Mouse (Mus musculus) hindbrain, embryonic 15.5 days (tissue): ENCODE results near the gene 2810021J22Rik. TPM values are rescaled to one million over a fixed set of nuclear protein-coding genes. Genes with fewer than 3 reads are reported as not detected.

Source experiments
- ATAC-seq: fragments of 200-750 bp; cut with Nextera tagmentation; 2 replicates; pipeline ENCODE4 v1.8.0; 2017; ENCODE audit warnings: low read depth, moderate number of reproducible peaks, moderate TSS enrichment; ENCODE audit not compliant: low FRiP score
- H3K27ac ChIP-seq: fragments of 300-500 bp; sonication (generic); replicated peaks from 2 replicates; pipeline ENCODE4 v1.5.1; 2015; ENCODE audit warnings: mild to moderate bottlenecking, inconsistent platforms
- H3K27me3 ChIP-seq: fragments of 300-500 bp; sonication (generic); 2 replicates; pipeline ENCODE4 v1.6.1; 2015; ENCODE audit warnings: control low read depth, inconsistent platforms
- H3K36me3 ChIP-seq: fragments of 300-500 bp; sonication (generic); 2 replicates; pipeline ENCODE4 v1.6.1; 2015; ENCODE audit warnings: control low read depth, inconsistent platforms
- H3K4me1 ChIP-seq: fragments of 300-500 bp; sonication (generic); replicated peaks from 2 replicates; pipeline ENCODE4 v1.6.1; 2015; ENCODE audit warnings: control low read depth, inconsistent platforms
- H3K4me2 ChIP-seq: fragments of 300-500 bp; sonication (generic); 2 replicates; pipeline ENCODE4 v1.6.1; 2015; ENCODE audit warnings: moderate library complexity, mild to moderate bottlenecking, inconsistent platforms
- H3K4me3 ChIP-seq: fragments of 300-500 bp; sonication (generic); 2 replicates; pipeline ENCODE4 v1.5.1; 2015; ENCODE audit warnings: mild to moderate bottlenecking, inconsistent platforms
- H3K9ac ChIP-seq: fragments of 300-500 bp; sonication (generic); 2 replicates; pipeline ENCODE4 v1.6.1; 2015; ENCODE audit warnings: inconsistent platforms
- H3K9me3 ChIP-seq: fragments of 300-500 bp; sonication (generic); 2 replicates; pipeline ENCODE4 v1.6.1; 2016; ENCODE audit warnings: control low read depth, inconsistent platforms
- WGBS: fragments of 180-500 bp; shearing (Covaris S2); methylation state at CpG from one replicate; pipeline ENCODE4 v1.1.7; 2015; 5-methylcytosine and 5-hydroxymethylcytosine counted together
- polyA plus RNA-seq: library from polyadenylated mRNA; unstranded; fragments of >200 nt; fragmentation: Nextera tagmentation; extraction: Ambion mirVana; gene quantifications from 2 replicates; pipeline ENCODE4 v1.2.1, GENCODE M21; 2015

2810021J22Rik gene
- polyA plus RNA-seq, 1 experiment from 2014 or later = 11.8 TPM

DNA sequence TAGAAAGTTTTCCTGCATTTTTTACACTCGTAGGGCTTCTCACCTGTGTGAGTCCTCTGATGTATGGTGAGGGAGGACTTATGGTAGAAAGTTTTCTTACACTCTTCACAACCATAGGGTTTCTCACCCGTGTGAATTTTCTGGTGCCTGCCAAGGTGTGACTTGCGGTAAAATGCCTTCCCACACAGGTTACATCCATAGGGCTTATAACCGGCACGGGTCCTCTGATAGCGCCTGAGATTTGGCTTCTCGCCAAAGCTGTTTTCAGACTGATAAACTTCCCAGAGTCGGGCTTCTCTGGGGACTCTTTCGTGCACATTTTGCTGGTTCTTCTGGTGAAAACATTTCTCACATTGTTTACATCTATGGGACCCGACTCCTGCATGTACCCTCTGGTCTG is 23.5 kb downstream of the 2810021J22Rik start:
- H3K4me3 ChIP-seq = no peak overlapping the region
- no peaks in the 10 kb centered on the region for H3K27me3 ChIP-seq
- no peak overlapping the region for H3K9ac ChIP-seq
- 94% methylated on average over 10 of the region's 10 CpGs for WGBS
- H3K4me1 ChIP-seq = no peaks in the 10 kb centered on the region
- ATAC-seq = no peak
- H3K36me3 ChIP-seq = peaks cover 46% of the 10 kb centered on the region
- no peak overlapping the region for H3K4me2 ChIP-seq
- no peaks in the 10 kb centered on the region for H3K9me3 ChIP-seq
- H3K27ac ChIP-seq = no peak overlapping the region

DNA sequence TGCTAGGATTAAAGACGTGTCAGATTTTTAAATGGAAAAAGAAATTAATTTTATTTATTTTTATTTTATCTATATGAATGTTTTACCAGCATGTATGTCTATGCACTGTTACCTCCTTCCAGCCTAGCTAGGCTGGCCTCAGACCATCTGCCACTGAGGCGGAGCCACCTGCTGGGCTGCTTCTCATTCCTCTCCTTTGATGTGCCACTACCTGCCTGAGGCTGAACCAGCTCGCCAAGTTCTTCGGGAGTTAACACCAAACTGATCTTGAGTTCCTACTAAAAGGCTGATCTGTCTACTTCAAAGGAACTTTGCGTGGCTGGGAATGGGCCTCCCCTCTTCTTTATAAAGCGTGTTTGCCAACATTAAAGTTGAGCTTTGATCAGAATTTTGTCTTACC is 27.4 kb downstream of the 2810021J22Rik start:
- Histone ChIP-seq H3K9ac (no peak overlapping the region), H3K4me1 (0 out of 2 replicates have a peak, but pooled peaks cover 2% of the 10 kb centered on the region), H3K4me2 (no peak overlapping the region), H3K36me3 (peaks cover 57% of the 10 kb centered on the region), H3K4me3 (no peak overlapping the region), H3K9me3 (no peaks in the 10 kb centered on the region), H3K27me3 (no peaks in the 10 kb centered on the region), H3K27ac (no peak overlapping the region)
- 88% methylated on average over 6 of the region's 6 CpGs for WGBS
- ATAC-seq = no peak

DNA sequence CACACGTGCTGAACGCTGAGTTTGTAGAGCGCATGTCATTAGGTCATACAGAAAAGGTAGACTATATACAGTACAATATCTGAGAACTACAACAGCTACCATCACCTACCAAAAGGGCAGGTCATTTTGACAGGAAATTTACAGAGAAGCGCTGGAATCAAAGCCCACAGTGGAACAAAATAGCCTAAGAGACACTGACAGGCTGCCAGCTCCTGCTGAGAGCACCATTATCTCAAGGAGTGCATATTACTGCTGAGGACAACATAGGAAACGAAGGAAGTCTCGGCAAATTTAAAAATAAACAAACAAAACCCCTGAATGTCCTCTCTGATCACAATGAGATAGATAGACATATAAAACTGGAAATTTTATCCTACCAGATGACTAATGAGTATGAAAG is 30.5 kb downstream of the 2810021J22Rik start:
- ATAC-seq = no peak
- no peak overlapping the region for H3K4me3 ChIP-seq
- H3K9me3 ChIP-seq = no peaks in the 10 kb centered on the region
- peaks cover 43% of the 10 kb centered on the region for H3K36me3 ChIP-seq
- H3K4me2 ChIP-seq = no peak overlapping the region
- WGBS = 81% methylated on average over 6 of the region's 6 CpGs
- H3K9ac ChIP-seq = no peak overlapping the region
- no peak overlapping the region for H3K27ac ChIP-seq
- 0 out of 2 replicates have a peak, but pooled peaks cover 7% of the 10 kb centered on the region for H3K4me1 ChIP-seq
- H3K27me3 ChIP-seq = no peaks in the 10 kb centered on the region

DNA sequence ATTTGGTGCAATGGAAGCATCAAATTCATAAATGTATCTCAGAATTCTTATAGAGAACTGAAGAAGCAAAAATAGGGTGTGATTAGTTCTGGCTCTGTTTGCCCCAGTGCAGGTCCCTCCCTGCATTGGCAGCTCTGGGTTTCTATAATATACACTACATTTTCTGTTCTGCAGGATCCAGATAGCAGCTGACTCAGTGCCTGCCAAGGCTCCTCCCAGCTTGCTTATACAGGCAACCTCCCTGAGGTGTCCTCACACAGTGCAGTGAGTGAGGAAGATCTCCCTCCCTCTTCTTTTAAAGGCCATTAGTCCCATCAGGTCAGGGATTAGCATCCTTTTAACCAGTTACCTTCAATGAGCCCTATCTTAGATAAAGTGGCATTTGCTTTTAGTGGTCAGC is 34.1 kb downstream of the 2810021J22Rik start:
- Histone ChIP-seq H3K27me3 (no peaks in the 10 kb centered on the region), H3K9ac (no peak overlapping the region), H3K9me3 (no peaks in the 10 kb centered on the region), H3K4me2 (no peak overlapping the region), H3K4me1 (peaks cover 23% of the 10 kb centered on the region), H3K27ac (no peak overlapping the region), H3K36me3 (peaks cover 21% of the 10 kb centered on the region), H3K4me3 (no peak overlapping the region)
- no peak for ATAC-seq

DNA sequence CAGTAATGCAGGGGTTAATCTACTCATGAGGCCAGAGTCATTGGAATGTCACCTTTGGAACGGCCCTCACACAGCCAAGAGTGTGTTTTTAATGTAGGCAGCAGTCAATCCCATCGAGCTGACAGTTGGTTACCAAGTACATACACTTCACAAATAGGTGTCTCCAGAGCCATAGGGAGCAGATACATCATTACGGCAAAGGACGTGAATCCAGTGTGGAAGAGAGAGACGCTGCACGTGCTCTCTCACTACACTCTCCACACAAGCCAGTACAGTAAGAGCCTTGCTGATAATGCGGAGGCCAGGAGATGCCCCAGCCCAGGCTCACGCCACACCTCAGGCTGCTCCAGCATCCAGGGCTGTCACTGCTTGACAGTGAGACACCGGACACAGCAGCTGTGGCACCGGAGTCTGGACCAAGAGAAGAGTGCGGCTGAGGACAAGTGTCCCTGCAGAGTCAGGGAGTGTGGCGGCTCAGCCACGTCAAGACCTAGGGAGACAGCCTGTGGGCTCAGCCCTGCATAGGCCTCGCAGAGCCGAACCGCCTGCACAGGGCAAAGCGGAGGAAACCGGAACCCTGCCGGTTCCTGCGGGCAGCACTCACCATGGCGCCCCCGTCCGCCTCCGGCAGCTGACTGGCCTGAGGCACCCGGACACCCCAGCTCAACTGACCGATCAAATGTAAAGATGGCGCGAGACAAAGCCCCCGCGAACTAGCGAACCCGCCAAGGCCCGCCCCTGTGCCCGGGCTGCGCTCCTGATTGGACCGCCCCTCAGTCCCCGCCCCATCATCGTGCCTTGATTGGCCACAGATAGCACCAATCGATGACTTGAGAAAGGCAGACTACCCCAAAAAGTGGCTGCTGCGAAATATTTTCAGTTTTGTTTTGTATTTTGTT is 36.7 kb downstream of the 2810021J22Rik start, which contains the start of gene Zfp39:
TSS of gene Zfp39 (minus strand) at position 715 of the 899 bp plus-strand sequence.
- ATAC-seq = peak; percentile 98
- H3K9me3 ChIP-seq = no peaks in the 10 kb centered on the region
- peak within 1 kb of the TSS; percentile 73 for H3K4me3 ChIP-seq
- H3K4me1 ChIP-seq = peaks cover 21% of the 10 kb centered on the region
- H3K36me3 ChIP-seq = peaks cover 17% of the 10 kb centered on the region
- peak within 1 kb of the TSS; percentile 85 for H3K9ac ChIP-seq
- H3K4me2 ChIP-seq = peak within 1 kb of the TSS; percentile 90
- H3K27me3 ChIP-seq = no peaks in the 10 kb centered on the region
- 0% methylated on average over 40 of the region's 40 CpGs for WGBS
- H3K27ac ChIP-seq = peak within 1 kb of the TSS; percentile 87

DNA sequence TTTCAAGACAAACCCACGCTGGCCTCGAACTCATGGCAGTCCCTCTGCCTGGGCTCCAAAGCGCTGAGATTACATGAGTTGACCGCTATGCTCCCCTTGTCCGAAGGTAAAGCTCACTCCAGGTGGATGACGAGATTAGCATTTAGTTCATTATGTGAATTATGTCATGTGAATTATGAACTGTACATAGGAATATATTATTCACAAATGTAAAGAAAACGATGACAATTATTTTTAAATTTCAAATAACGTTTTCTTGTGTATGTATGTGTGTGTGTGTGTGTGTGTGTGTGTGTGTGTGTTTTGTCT is 37.3 kb downstream of the 2810021J22Rik start:
- WGBS = 3% methylated on average over 8 of the region's 8 CpGs
- peak; percentile 35; the same call in 1 of the 2 replicates for ATAC-seq

DNA sequence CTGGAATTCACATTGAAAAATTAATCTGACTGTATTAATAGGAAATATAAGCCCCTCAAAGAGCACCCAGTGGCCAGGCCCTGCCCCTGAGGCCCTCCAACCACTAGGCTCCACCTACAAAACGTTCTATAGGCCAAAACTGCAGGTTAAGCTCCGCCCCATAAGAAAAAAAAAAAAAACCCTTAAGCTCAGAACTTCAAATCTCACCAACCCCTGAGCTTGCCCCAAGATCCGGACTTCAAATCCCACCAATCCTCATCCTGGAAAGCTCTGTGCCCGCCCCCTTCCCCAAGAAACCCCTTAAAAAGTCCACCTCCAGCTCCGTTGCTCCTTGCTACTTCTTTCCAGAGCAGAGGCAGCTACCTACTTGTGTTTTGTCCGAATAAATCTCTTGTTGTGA is 37.8 kb downstream of the 2810021J22Rik start:
- H3K4me2 ChIP-seq = peak overlapping the region; percentile 90; the same call in 1 of the 2 replicates
- ATAC-seq = no peak
- H3K36me3 ChIP-seq = peaks cover 12% of the 10 kb centered on the region
- H3K9me3 ChIP-seq = no peaks in the 10 kb centered on the region
- no peaks in the 10 kb centered on the region for H3K27me3 ChIP-seq
- H3K27ac ChIP-seq = no peak overlapping the region
- H3K9ac ChIP-seq = no peak overlapping the region
- H3K4me1 ChIP-seq = peaks cover 21% of the 10 kb centered on the region
- 47% methylated on average over 6 of the region's 6 CpGs for WGBS
- H3K4me3 ChIP-seq = 0 out of 2 replicates have a peak overlapping the region, but pooled peaks have one; percentile 73

More for the DNA sequence above, 37.3 kb downstream of the 2810021J22Rik start:
- Histone ChIP-seq H3K4me3 (peak overlapping the region; percentile 73), H3K4me2 (peak overlapping the region; percentile 90), H3K9me3 (no peaks in the 10 kb centered on the region), H3K36me3 (peaks cover 15% of the 10 kb centered on the region), H3K9ac (no peak overlapping the region), H3K27ac (peak overlapping the region; percentile 87; the same call in 1 of the 2 replicates), H3K27me3 (no peaks in the 10 kb centered on the region), H3K4me1 (peaks cover 21% of the 10 kb centered on the region)

DNA sequence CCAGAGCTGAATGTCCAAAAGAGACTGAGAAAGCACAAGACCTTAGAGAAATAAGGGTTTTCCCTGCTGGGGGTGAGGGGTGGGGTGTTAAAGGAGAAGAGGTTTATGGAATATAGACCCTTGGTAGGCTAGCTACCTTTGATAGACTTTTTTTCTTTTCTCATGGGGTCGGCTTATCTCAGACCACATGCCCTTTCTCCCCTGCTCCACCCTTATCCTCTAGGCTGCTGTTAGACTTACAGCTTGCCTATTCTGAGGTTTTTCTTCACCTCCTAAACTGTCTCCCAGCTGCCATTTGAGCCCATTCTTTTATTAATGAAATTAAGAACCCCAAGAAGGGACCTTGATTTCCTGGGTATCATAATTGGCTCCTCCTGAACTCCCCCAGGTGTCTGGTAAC is 46.8 kb downstream of the 2810021J22Rik start:
- no peak for ATAC-seq
- no peaks in the 10 kb centered on the region for H3K36me3 ChIP-seq
- no peak overlapping the region for H3K4me3 ChIP-seq
- H3K9me3 ChIP-seq = no peaks in the 10 kb centered on the region
- H3K27ac ChIP-seq = no peak overlapping the region
- peaks cover 10% of the 10 kb centered on the region for H3K4me1 ChIP-seq
- no peaks in the 10 kb centered on the region for H3K27me3 ChIP-seq
- H3K4me2 ChIP-seq = no peak overlapping the region
- peak overlapping the region; percentile 30; the same call in 1 of the 2 replicates for H3K9ac ChIP-seq
- WGBS = 91% methylated on average over 1 of the region's 1 CpGs

DNA sequence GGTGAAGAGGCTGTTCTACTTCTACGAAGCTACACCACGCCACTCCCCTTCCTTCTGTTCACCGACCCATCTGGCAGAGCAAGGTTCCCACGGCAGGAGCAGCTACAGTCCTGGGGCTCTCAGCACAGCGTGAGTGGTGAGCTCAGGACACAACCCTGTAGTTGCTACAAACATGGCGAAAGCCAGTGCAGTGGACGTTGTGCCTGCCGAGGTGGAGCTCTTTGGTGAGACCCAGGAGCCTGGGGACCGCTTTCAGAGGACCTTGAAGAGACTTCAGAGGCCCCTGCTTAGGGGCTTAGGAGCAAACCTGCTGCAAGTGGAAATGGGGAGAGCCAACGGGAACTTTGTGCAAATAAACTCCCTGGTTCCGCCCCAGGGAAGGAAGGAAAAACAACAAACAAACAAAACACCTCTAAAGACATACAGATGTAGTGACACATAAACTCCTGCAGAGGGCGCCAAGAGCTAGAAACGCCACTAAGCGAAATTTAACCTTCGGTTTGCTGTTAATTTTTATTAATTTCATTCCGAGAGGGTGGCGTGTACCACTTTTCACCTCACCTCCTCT is 47.5 kb downstream of the 2810021J22Rik start:
- Histone ChIP-seq H3K4me3 (peak overlapping the region; percentile 30), H3K4me2 (peak overlapping the region; percentile 64), H3K9ac (peak overlapping the region; percentile 30), H3K9me3 (no peaks in the 10 kb centered on the region), H3K27ac (peak overlapping the region; percentile 29; the same call in 1 of the 2 replicates), H3K36me3 (no peaks in the 10 kb centered on the region), H3K27me3 (no peaks in the 10 kb centered on the region), H3K4me1 (peaks cover 10% of the 10 kb centered on the region)
- 17% methylated on average over 17 of the region's 17 CpGs for WGBS
- no peak for ATAC-seq

DNA sequence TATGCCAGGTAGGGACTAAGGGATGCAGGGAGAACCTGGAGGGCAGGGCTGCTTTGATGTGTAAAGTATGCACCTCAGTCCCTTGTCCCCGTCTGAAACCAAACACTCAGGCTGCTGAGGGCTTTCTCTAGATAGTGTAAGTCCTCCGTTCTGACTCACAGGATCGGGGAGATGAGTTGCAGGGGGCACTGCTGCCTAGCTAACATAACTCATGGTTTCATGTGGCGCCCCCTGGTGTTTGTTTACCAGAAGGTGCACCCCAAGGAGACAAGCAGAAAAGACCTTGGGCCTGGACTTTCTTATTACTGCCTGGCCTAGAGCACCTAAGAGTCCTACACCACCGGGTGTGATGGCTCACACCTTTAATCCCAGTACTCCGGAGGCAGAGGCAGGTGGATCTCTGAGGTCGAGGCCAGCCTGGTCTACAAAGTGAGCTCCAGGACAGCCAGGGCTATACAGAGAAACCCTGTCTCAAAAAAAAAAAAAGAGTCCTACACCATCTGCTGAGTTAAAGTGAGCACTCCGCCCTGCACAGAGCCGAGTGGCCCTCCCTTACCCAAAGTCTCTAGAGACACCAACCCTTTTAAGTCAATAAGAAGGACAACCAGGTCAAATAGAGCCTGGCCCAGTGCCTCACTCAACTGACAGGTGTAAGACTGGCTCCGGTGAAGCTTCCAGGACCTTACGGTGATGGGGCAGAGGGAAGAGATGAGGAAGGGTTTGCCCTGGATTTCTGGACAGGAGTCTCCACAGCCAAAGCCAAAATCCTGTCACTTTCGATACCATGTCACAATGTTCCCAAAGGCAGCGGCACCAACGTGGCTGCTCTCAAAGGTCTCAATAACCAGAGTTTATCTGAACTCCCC is 50.1 kb downstream of the 2810021J22Rik start:
- no peak for ATAC-seq
- WGBS = 50% methylated on average over 14 of the region's 14 CpGs
- no peak overlapping the region for H3K27ac ChIP-seq
- H3K27me3 ChIP-seq = no peaks in the 10 kb centered on the region
- H3K9me3 ChIP-seq = no peaks in the 10 kb centered on the region
- peaks cover 10% of the 10 kb centered on the region for H3K4me1 ChIP-seq
- H3K9ac ChIP-seq = no peak overlapping the region
- no peak overlapping the region for H3K4me2 ChIP-seq
- no peaks in the 10 kb centered on the region for H3K36me3 ChIP-seq
- no peak overlapping the region for H3K4me3 ChIP-seq

DNA sequence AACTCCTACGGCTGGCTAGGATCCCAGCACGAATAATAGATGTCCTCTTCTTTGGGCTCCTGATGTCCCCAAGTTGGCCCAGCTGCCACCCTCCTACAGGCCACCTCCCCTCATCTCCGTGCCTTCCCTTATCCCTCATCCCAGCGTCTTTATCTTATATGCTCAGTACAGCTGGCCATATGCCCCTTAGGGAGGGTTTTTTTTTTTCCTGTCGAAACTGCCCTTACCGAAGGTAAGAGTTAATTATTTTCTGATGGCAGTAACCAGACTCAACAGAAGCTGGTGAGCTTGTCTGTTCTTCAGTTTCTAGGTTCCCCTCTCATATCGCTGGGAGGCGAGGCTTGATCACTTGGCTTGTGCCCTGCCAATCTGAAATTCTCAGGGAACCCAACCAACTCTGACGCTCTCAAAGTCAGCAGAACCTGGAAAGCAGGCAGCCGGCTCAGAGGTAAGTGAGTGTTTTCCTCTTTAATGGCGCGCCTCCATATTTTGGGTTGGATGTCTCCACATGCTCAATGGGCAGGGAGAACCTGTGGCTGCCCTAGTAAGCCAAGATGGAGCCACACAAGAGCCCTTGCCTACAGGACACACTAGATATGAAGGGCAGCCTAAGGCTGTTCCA is 50.8 kb downstream of the 2810021J22Rik start, which contains the start of gene Btnl10:
TSS of gene Btnl10 (plus strand) at position 164 of the 622 bp plus-strand sequence.
- 88% methylated on average over 12 of the region's 12 CpGs for WGBS

More for the DNA sequence above, 50.8 kb downstream of the 2810021J22Rik start, which contains the start of gene Btnl10:
- Histone ChIP-seq H3K4me2 (no peak within 1 kb of the TSS), H3K27ac (no peak within 1 kb of the TSS), H3K4me1 (peaks cover 10% of the 10 kb centered on the region), H3K9me3 (no peaks in the 10 kb centered on the region), H3K36me3 (no peaks in the 10 kb centered on the region), H3K4me3 (no peak within 1 kb of the TSS), H3K27me3 (no peaks in the 10 kb centered on the region), H3K9ac (no peak within 1 kb of the TSS)
- ATAC-seq = no peak
